In genomic region chr5:136201832-136202231, GRCm38 (mm10) we compare ENCODE assay signal across 9 mouse cellular contexts. TPM values are rescaled to one million over a fixed set of nuclear protein-coding genes. Genes with fewer than 3 reads are reported as not detected.
A peak's percentile ranks its signal among the peaks of the same experiment; 100 is the strongest.
DNase-seq lines count a peak whose midpoint lies in the region; ATAC-seq and TF ChIP-seq lines count a peak whose summit lies in the region.
"Had no signal": no experiment of that assay in that cellular context is flagged by ENCODE, and none has a peak within 500 bp of the region (broad histone marks: within the 10 kb centered on the region; RNA-seq: fewer than 3 reads in every experiment).

No protein-coding gene starts in this region.

- H3K27me3 ChIP-seq in G1E (ENCODE audit: insufficient read depth, low read length): no peaks in the 10 kb centered on the region
- no peaks in the 10 kb centered on the region for H3K27me3 ChIP-seq in heart, embryonic 15.5 days
- no peaks in the 10 kb centered on the region for H3K27me3 ChIP-seq in lung, postnatal 0 days (replicated peaks; ENCODE audit: insufficient read depth, low read length)
- H3K27me3 ChIP-seq: liver, embryonic 15.5 days had no signal

- H3K4me2 ChIP-seq in heart, embryonic 15.5 days: no peak overlapping the region
- no peak overlapping the region for H3K4me2 ChIP-seq in lung, postnatal 0 days (replicated peaks; ENCODE audit: low read depth, low read length)
- H3K4me2 ChIP-seq: liver, embryonic 15.5 days had no signal

- DNase-seq in G1E (ENCODE audit: low spot score): no peak
- DNase-seq in kidney, postnatal 4 days: peak; percentile 73 to 81
- DNase-seq in lung, postnatal 0 days (ENCODE audit: low spot score): peak; percentile 82
- DNase-seq in retina, postnatal 1 day: peak; percentile 85

- peaks cover 18% of the 10 kb centered on the region for H3K4me1 ChIP-seq in G1E (ENCODE audit: insufficient read depth, low read depth, low read length)
- peaks cover 1% of the 10 kb centered on the region; the same call in 1 of the 2 replicates for H3K4me1 ChIP-seq in bone marrow, adult 2 months (ENCODE audit: control insufficient read depth, insufficient read depth, low read length)
- no peaks in the 10 kb centered on the region for H3K4me1 ChIP-seq in embryonic fibroblast, embryonic 13.5 days (ENCODE audit: control insufficient read depth, insufficient read depth, low read length)
- H3K4me1 ChIP-seq in heart, embryonic 15.5 days (replicated peaks): peaks cover 12% of the 10 kb centered on the region
- no peaks in the 10 kb centered on the region for H3K4me1 ChIP-seq in lung, postnatal 0 days (ENCODE audit: insufficient read depth, low read depth, low read length)

- no peak for TF ChIP-seq EP300 in lung, postnatal 0 days (IDR thresholded peaks at IDR 0.05)

- 0 out of 2 replicates have a peak, but pooled peaks have one; percentile 42 for ATAC-seq in G1E (ENCODE audit: extremely low read depth, insufficient number of reproducible peaks, low FRiP score, poor library complexity, severe bottlenecking)
- 0 out of 2 replicates have a peak, but pooled peaks have one; percentile 15 for ATAC-seq in heart, embryonic 15.5 days (replicated peaks; ENCODE audit: insufficient number of reproducible peaks, insufficient read depth, low FRiP score, low read depth)
- peak; percentile 37 for ATAC-seq in lung, postnatal 0 days
- ATAC-seq in inflammation-experienced regulatory T-cells, adult 6 months: no peak

- H3K4me3 ChIP-seq in G1E (ENCODE audit: low read depth, low read length): no peak overlapping the region
- H3K4me3 ChIP-seq in bone marrow, adult 2 months (replicated peaks; ENCODE audit: control insufficient read depth, low read depth, low read length): no peak overlapping the region
- no peak overlapping the region for H3K4me3 ChIP-seq in embryonic fibroblast, embryonic 13.5 days (ENCODE audit: insufficient read depth, low read length)
- H3K4me3 ChIP-seq in heart, embryonic 15.5 days: no peak overlapping the region
- no peak overlapping the region for H3K4me3 ChIP-seq in lung, postnatal 0 days (ENCODE audit: low read depth, low read length)
- H3K4me3 ChIP-seq: liver, embryonic 15.5 days had no signal

- peak; percentile 67 for TF ChIP-seq CTCF in G1E (IDR thresholded peaks at IDR 0.05; ENCODE audit: low read depth, low read length)
- TF ChIP-seq CTCF in bone marrow, adult 2 months (IDR thresholded peaks at IDR 0.05; ENCODE audit: control insufficient read depth, insufficient read depth, low read length): peak; percentile 94
- TF ChIP-seq CTCF in embryonic fibroblast, embryonic 13.5 days (IDR thresholded peaks at IDR 0.05; ENCODE audit: borderline replicate concordance, insufficient read depth, low read length): peak; percentile 58; the same call in 1 of the 2 replicates
- peak; percentile 96 for TF ChIP-seq CTCF in lung, postnatal 0 days (IDR thresholded peaks at IDR 0.05)

- no peak for TF ChIP-seq POLR2A in bone marrow, adult 2 months (IDR thresholded peaks at IDR 0.05; ENCODE audit: borderline replicate concordance, control insufficient read depth, low read depth, low read length)
- no peak for TF ChIP-seq POLR2A in embryonic fibroblast, embryonic 13.5 days (IDR thresholded peaks at IDR 0.05; ENCODE audit: low read depth, low read length)

- H3K9ac ChIP-seq in heart, embryonic 15.5 days: no peak overlapping the region
- H3K9ac ChIP-seq in lung, postnatal 0 days (replicated peaks; ENCODE audit: low read depth): no peak overlapping the region
- H3K9ac ChIP-seq: liver, embryonic 15.5 days had no signal

- no peak overlapping the region for H3K27ac ChIP-seq in bone marrow, adult 2 months (ENCODE audit: control insufficient read depth, insufficient read depth, low read depth, low read length, poor library complexity)
- H3K27ac ChIP-seq in embryonic fibroblast, embryonic 13.5 days (ENCODE audit: insufficient read depth, low read length): no peak overlapping the region
- no peak overlapping the region for H3K27ac ChIP-seq in heart, embryonic 15.5 days
- H3K27ac ChIP-seq in lung, postnatal 0 days (ENCODE audit: low read length): no peak overlapping the region
- H3K27ac ChIP-seq: liver, embryonic 15.5 days had no signal

- WGBS in bone marrow, adult 2 months: 37% methylated on average over 7 of the region's 7 CpGs
- WGBS in heart, embryonic 15.5 days: 24% methylated on average over 7 of the region's 7 CpGs
- WGBS in lung, postnatal 0 days: 30% methylated on average over 7 of the region's 7 CpGs

- H3K9me3 ChIP-seq in G1E (replicated peaks): no peaks in the 10 kb centered on the region
- H3K9me3 ChIP-seq in heart, embryonic 15.5 days (replicated peaks): no peaks in the 10 kb centered on the region
- no peaks in the 10 kb centered on the region for H3K9me3 ChIP-seq in lung, postnatal 0 days (ENCODE audit: low read length)
- H3K9me3 ChIP-seq: liver, embryonic 15.5 days had no signal

- H3K36me3 ChIP-seq in G1E (replicated peaks): peaks cover 17% of the 10 kb centered on the region
- peaks cover 4% of the 10 kb centered on the region for H3K36me3 ChIP-seq in heart, embryonic 15.5 days
- no peaks in the 10 kb centered on the region for H3K36me3 ChIP-seq in lung, postnatal 0 days (ENCODE audit: insufficient read depth, low read length)

RNA-seq across cellular contexts. Expression of gene Prkrip1, which starts 3.1 kb away (rescaled TPM):
- total RNA-seq in G1E (2014; fragmentation: Nextera tagmentation) (12.8 and 13.1 TPM in 2 replicates), G1E (2017) (47.5 and 55.5 TPM in 2 replicates)
- polyA plus RNA-seq in G1E (2012): 52.3 and 64.5 TPM in 2 replicates
- 40.9 and 47.7 TPM in 2 replicates for polyA plus RNA-seq in bone marrow, adult 2 months (2011; ENCODE audit: insufficient read depth, insufficient read length, low replicate concordance, missing spikeins)
- 39.4 TPM in 2 replicates for polyA plus RNA-seq in embryonic fibroblast, embryonic 13.5 days (2011; ENCODE audit: insufficient read length, low read depth, missing spikeins)
- polyA plus RNA-seq in heart, embryonic 15.5 days (2015; fragmentation: Nextera tagmentation; extraction: Ambion mirVana): 33.6 and 34.6 TPM in 2 replicates
- polyA plus RNA-seq in lung, postnatal 0 days (2015; fragmentation: Nextera tagmentation; extraction: Ambion mirVana): 32.9 and 37.7 TPM in 2 replicates
- polyA plus RNA-seq in inflammation-experienced regulatory T-cells, adult 6 months (2017; shearing (Covaris generic)): 10 to 100 TPM; 40.9 to 48.3 (median 45.5) TPM

RNA-seq across cellular contexts. Expression of gene Orai2, which starts 31.3 kb away (rescaled TPM):
- total RNA-seq in G1E (2014; fragmentation: Nextera tagmentation) (53.1 and 56.3 TPM in 2 replicates), G1E (2017) (43.4 and 43.8 TPM in 2 replicates)
- polyA plus RNA-seq in G1E (2012): 50.2 and 53.8 TPM in 2 replicates
- polyA plus RNA-seq in bone marrow, adult 2 months (2011; ENCODE audit: insufficient read depth, insufficient read length, low replicate concordance, missing spikeins): 13.1 and 33.3 TPM in 2 replicates
- 11.3 and 14.6 TPM in 2 replicates for polyA plus RNA-seq in embryonic fibroblast, embryonic 13.5 days (2011; ENCODE audit: insufficient read length, low read depth, missing spikeins)
- 1.9 and 4.5 TPM in 2 replicates for polyA plus RNA-seq in heart, embryonic 15.5 days (2015; fragmentation: Nextera tagmentation; extraction: Ambion mirVana)
- 11.2 and 14.0 TPM in 2 replicates for polyA plus RNA-seq in lung, postnatal 0 days (2015; fragmentation: Nextera tagmentation; extraction: Ambion mirVana)
- 10 to 100 TPM; 55.8 to 72.0 (median 64.8) TPM for polyA plus RNA-seq in inflammation-experienced regulatory T-cells, adult 6 months (2017; shearing (Covaris generic))

RNA-seq across cellular contexts. Expression of gene Sh2b2, which starts 44.5 kb away (rescaled TPM):
- not detected in 2 replicates for total RNA-seq in G1E (2014; fragmentation: Nextera tagmentation)
- 0.27 TPM in 1 of 2 replicates, not detected in the other for total RNA-seq in G1E (2017)
- not detected in 2 replicates for polyA plus RNA-seq in G1E (2012)
- polyA plus RNA-seq in bone marrow, adult 2 months (2011; ENCODE audit: insufficient read depth, insufficient read length, low replicate concordance, missing spikeins): 5.1 and 6.3 TPM in 2 replicates
- polyA plus RNA-seq in embryonic fibroblast, embryonic 13.5 days (2011; ENCODE audit: insufficient read length, low read depth, missing spikeins): 1.3 and 2.0 TPM in 2 replicates
- 1.1 and 2.3 TPM in 2 replicates for polyA plus RNA-seq in heart, embryonic 15.5 days (2015; fragmentation: Nextera tagmentation; extraction: Ambion mirVana)
- 1.5 and 1.8 TPM in 2 replicates for polyA plus RNA-seq in lung, postnatal 0 days (2015; fragmentation: Nextera tagmentation; extraction: Ambion mirVana)
- polyA plus RNA-seq in inflammation-experienced regulatory T-cells, adult 6 months (2017; shearing (Covaris generic)): under 1 TPM in 1 of 3 experiments, not detected in 2; 0.24 TPM
